Mouse (Mus musculus): ENCODE results near the gene Phf13. TPM values are rescaled to one million over a fixed set of nuclear protein-coding genes. Genes with fewer than 3 reads are reported as not detected.
A peak's percentile ranks its signal among the peaks of the same experiment; 100 is the strongest.
"Not testable (repeated sequence)": the region's sequence is repeated elsewhere in the genome, so short reads cannot be mapped to it uniquely, and the experiment has no call there.

Gene Phf13
- 0.15 and 0.52 TPM in 2 replicates for total RNA-seq (2014; fragmentation: Nextera tagmentation)
- 0.09 and 1.5 TPM in 2 replicates for total RNA-seq (2017)

- ATAC-seq (replicated peaks; ENCODE audit: low FRiP score, low TSS enrichment, poor library complexity, severe bottlenecking), result peak; percentile 88
Observed at GRCm38 (mm10) chr4:151996173-151996950, at the start of gene Phf13. TSS of gene Phf13 (minus strand) at chr4:151996258.

GRCm38 (mm10) chr4:152044609-152045008 lies 48.6 kb upstream of the Phf13 start:
- no peak for ATAC-seq (replicated peaks; ENCODE audit: low FRiP score, low TSS enrichment, poor library complexity, severe bottlenecking)

- no peak for ATAC-seq (replicated peaks; ENCODE audit: low FRiP score, low TSS enrichment, poor library complexity, severe bottlenecking)
Observed at GRCm38 (mm10) chr4:152043171-152043570, 47.1 kb upstream of the Phf13 start.

GRCm38 (mm10) chr4:152041924-152042641 lies 46.0 kb upstream of the Phf13 start:
- no peak for ATAC-seq (replicated peaks; ENCODE audit: low FRiP score, low TSS enrichment, poor library complexity, severe bottlenecking)

- peak; percentile 39; the same call in 1 of the 2 replicates for ATAC-seq (replicated peaks; ENCODE audit: low FRiP score, low TSS enrichment, poor library complexity, severe bottlenecking)
Observed at GRCm38 (mm10) chr4:152039831-152040310, 43.8 kb upstream of the Phf13 start.

GRCm38 (mm10) chr4:152038985-152039830 lies 43.1 kb upstream of the Phf13 start, which contains the start of gene Nol9:
TSS of gene Nol9 (plus strand) at chr4:152039321.
- peak; percentile 71 for ATAC-seq (replicated peaks; ENCODE audit: low FRiP score, low TSS enrichment, poor library complexity, severe bottlenecking)

- no peak for ATAC-seq (replicated peaks; ENCODE audit: low FRiP score, low TSS enrichment, poor library complexity, severe bottlenecking)
Observed at GRCm38 (mm10) chr4:152038225-152038984, 42.3 kb upstream of the Phf13 start, which contains the start of gene Tas1r1. TSS of gene Tas1r1 (minus strand) at chr4:152038568.

GRCm38 (mm10) chr4:152036464-152036863 lies 40.4 kb upstream of the Phf13 start:
- not testable (repeated sequence) for ATAC-seq (replicated peaks; ENCODE audit: low FRiP score, low TSS enrichment, poor library complexity, severe bottlenecking)

- ATAC-seq (replicated peaks; ENCODE audit: low FRiP score, low TSS enrichment, poor library complexity, severe bottlenecking), result no peak
Observed at GRCm38 (mm10) chr4:152032922-152033321, 36.9 kb upstream of the Phf13 start.

GRCm38 (mm10) chr4:152029997-152030396 lies 33.9 kb upstream of the Phf13 start:
- no peak for ATAC-seq (replicated peaks; ENCODE audit: low FRiP score, low TSS enrichment, poor library complexity, severe bottlenecking)

GRCm38 (mm10) chr4:152029087-152029486 lies 33.0 kb upstream of the Phf13 start:
- ATAC-seq (replicated peaks; ENCODE audit: low FRiP score, low TSS enrichment, poor library complexity, severe bottlenecking), result no peak

GRCm38 (mm10) chr4:152028456-152028855 lies 32.4 kb upstream of the Phf13 start:
- no peak for ATAC-seq (replicated peaks; ENCODE audit: low FRiP score, low TSS enrichment, poor library complexity, severe bottlenecking)

GRCm38 (mm10) chr4:152027524-152027923 lies 31.5 kb upstream of the Phf13 start, which contains the start of gene Zbtb48:
TSS of gene Zbtb48 (minus strand) at chr4:152027671.
- peak; percentile 94 for ATAC-seq (replicated peaks; ENCODE audit: low FRiP score, low TSS enrichment, poor library complexity, severe bottlenecking)

GRCm38 (mm10) chr4:152026751-152027508 lies 30.9 kb upstream of the Phf13 start:
- peak; percentile 6; the same call in 1 of the 2 replicates for ATAC-seq (replicated peaks; ENCODE audit: low FRiP score, low TSS enrichment, poor library complexity, severe bottlenecking)

GRCm38 (mm10) chr4:152024525-152024924 lies 28.5 kb upstream of the Phf13 start:
- no peak for ATAC-seq (replicated peaks; ENCODE audit: low FRiP score, low TSS enrichment, poor library complexity, severe bottlenecking)

- no peak for ATAC-seq (replicated peaks; ENCODE audit: low FRiP score, low TSS enrichment, poor library complexity, severe bottlenecking)
Observed at GRCm38 (mm10) chr4:152022506-152022905, 26.4 kb upstream of the Phf13 start.

- ATAC-seq (replicated peaks; ENCODE audit: low FRiP score, low TSS enrichment, poor library complexity, severe bottlenecking), result no peak
Observed at GRCm38 (mm10) chr4:152021568-152022097, 25.6 kb upstream of the Phf13 start.

GRCm38 (mm10) chr4:152020024-152020423 lies 24.0 kb upstream of the Phf13 start:
- ATAC-seq (replicated peaks; ENCODE audit: low FRiP score, low TSS enrichment, poor library complexity, severe bottlenecking), result no peak
